Mouse (Mus musculus) cortical plate, adult 2 months (tissue): ENCODE results near the gene Plbd2. TPM values are rescaled to one million over a fixed set of nuclear protein-coding genes. Genes with fewer than 3 reads are reported as not detected.

Source experiments
- H3K27ac ChIP-seq: fragments of 200-500 bp; 2 replicates; pipeline ENCODE4 v1.5.1; 2012; ENCODE audit warnings: low read length, control low read depth, inconsistent platforms; ENCODE audit not compliant: insufficient read depth
- H3K4me1 ChIP-seq: fragments of 200-500 bp; 2 replicates; pipeline ENCODE4 v1.6.1; 2011; ENCODE audit warnings: low read length; ENCODE audit not compliant: control insufficient read depth, insufficient read depth
- H3K4me3 ChIP-seq: fragments of 200-500 bp; 2 replicates; pipeline ENCODE4 v1.5.1; 2011; ENCODE audit warnings: mild to moderate bottlenecking, low read length, control low read depth; ENCODE audit not compliant: insufficient read depth
- CTCF ChIP-seq: fragments of 200-500 bp; IDR thresholded peaks from 2 replicates; pipeline ENCODE4 v1.5.1; 2011; ENCODE audit warnings: mild to moderate bottlenecking, control low read depth, low read length; ENCODE audit not compliant: insufficient read depth; ENCODE audit errors: extremely low read depth
- POLR2A ChIP-seq: fragments of 200-500 bp; IDR thresholded peaks from 2 replicates; pipeline ENCODE4 v1.6.1; 2011; ENCODE audit warnings: mild to moderate bottlenecking, low read length, control low read depth; ENCODE audit not compliant: insufficient read depth; ENCODE audit errors: extremely low read depth
- polyA plus RNA-seq: library from polyadenylated mRNA; depleted of rRNA; stranded (reverse); fragments of >200 nt; gene quantifications from 2 replicates; pipeline ENCODE4 v1.2.3, GENCODE M21; 2012

The Plbd2 gene
- polyA plus RNA-seq, 1 experiment: 53.3 TPM

- H3K4me3 ChIP-seq: peak overlapping the region; percentile 16; the same call in 1 of the 2 replicates
- TF ChIP-seq CTCF: no peak
- TF ChIP-seq POLR2A: no peak
- H3K27ac ChIP-seq: no peak overlapping the region
- no peaks in the 10 kb centered on the region for H3K4me1 ChIP-seq
Measured at GRCm38 (mm10) chr5:120467026-120467425, 36.4 kb downstream of the Plbd2 start.

DNA sequence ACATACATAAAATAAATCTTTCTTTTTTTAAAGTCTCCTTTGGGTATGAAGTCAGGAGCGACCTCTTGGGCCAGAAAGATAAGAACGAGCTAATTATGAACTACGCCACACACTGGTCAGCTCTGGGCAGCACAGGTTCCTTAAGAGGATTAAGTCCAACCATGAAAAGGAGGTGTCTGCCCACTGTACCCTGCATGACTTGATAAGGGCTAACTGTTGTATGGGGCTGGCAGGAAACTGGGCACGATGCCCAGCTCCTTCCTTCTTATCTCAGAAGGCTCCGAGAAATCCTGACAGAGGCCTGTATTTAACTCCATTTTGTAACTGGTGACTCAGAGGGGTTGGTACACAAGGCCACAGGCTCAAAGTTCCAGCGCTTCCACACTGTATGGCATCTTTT, 37.6 kb downstream of the Plbd2 start:
- Histone ChIP-seq H3K4me3 (no peak overlapping the region), H3K27ac (no peak overlapping the region), H3K4me1 (no peaks in the 10 kb centered on the region)
- TF ChIP-seq CTCF (no peak), POLR2A (no peak)

GRCm38 (mm10) chr5:120465062-120465461, 38.4 kb downstream of the Plbd2 start:
- no peaks in the 10 kb centered on the region for H3K4me1 ChIP-seq
- no peak overlapping the region for H3K4me3 ChIP-seq
- H3K27ac ChIP-seq: no peak overlapping the region
- peak; percentile 20; the same call in 1 of the 2 replicates for TF ChIP-seq CTCF
- no peak for TF ChIP-seq POLR2A

GRCm38 (mm10) chr5:120464321-120464720, 39.1 kb downstream of the Plbd2 start:
- TF ChIP-seq CTCF (no peak), POLR2A (no peak)
- no peak overlapping the region for H3K27ac ChIP-seq

DNA sequence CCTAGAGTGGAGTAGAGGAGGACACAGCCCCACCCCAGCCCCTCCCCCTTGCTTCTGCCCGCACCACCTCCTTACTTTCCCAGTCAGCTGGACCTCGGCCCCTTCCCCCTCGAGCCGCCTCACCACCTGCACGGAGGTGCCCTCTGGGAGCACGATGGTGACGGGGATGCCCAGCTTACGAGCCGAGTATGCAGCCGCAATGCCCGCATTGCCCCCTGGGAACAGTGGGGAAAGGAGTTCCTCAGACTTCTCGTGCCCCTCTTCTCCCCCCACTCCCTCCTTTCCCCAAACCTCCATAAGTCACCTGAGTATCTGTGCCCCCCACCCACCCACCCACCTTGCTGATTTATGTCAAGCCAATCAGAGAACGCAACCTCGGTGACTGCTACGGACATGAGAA, 41.5 kb downstream of the Plbd2 start:
- no peaks in the 10 kb centered on the region for H3K4me1 ChIP-seq
- TF ChIP-seq CTCF: no peak
- TF ChIP-seq POLR2A: no peak

More at GRCm38 (mm10) chr5:120464321-120464720, 39.1 kb downstream of the Plbd2 start:
- no peak overlapping the region for H3K4me3 ChIP-seq
- H3K4me1 ChIP-seq: no peaks in the 10 kb centered on the region

GRCm38 (mm10) chr5:120459133-120459532, 44.3 kb downstream of the Plbd2 start:
- H3K4me3 ChIP-seq: no peak overlapping the region
- no peaks in the 10 kb centered on the region for H3K4me1 ChIP-seq
- TF ChIP-seq POLR2A: no peak
- no peak overlapping the region for H3K27ac ChIP-seq

More for the DNA sequence above, 41.5 kb downstream of the Plbd2 start:
- no peak overlapping the region for H3K4me3 ChIP-seq
- no peak overlapping the region for H3K27ac ChIP-seq

DNA sequence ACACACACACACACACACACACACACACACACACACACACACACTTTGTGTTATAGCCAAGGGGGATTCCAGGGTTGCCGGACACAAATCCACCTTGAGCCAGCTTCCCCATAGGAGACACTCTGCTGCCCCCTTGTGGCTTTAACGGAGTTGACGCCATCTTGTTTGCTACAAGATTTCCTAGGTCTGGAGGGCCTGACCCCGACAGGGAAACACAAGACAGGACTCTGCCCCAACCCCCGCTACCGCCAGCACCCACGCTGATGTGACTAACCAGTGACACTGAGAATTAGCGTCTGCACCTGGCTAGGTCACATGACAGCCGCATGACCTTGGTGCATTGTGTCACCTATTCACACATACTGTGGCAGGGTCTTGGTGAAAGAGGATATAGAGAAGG, 45.8 kb downstream of the Plbd2 start:
- H3K27ac ChIP-seq: no peak overlapping the region
- H3K4me3 ChIP-seq: no peak overlapping the region
- TF ChIP-seq POLR2A (no peak), CTCF (peak; percentile 72)
- H3K4me1 ChIP-seq: no peaks in the 10 kb centered on the region

- H3K4me3 ChIP-seq: no peak overlapping the region
- no peak for TF ChIP-seq POLR2A
- H3K4me1 ChIP-seq: no peaks in the 10 kb centered on the region
- H3K27ac ChIP-seq: no peak overlapping the region
Measured at GRCm38 (mm10) chr5:120456841-120457554, 46.4 kb downstream of the Plbd2 start.

GRCm38 (mm10) chr5:120456253-120456652, 47.2 kb downstream of the Plbd2 start:
- TF ChIP-seq CTCF: no peak
- TF ChIP-seq POLR2A: no peak
- Histone ChIP-seq H3K27ac (no peak overlapping the region), H3K4me3 (no peak overlapping the region), H3K4me1 (no peaks in the 10 kb centered on the region)

DNA sequence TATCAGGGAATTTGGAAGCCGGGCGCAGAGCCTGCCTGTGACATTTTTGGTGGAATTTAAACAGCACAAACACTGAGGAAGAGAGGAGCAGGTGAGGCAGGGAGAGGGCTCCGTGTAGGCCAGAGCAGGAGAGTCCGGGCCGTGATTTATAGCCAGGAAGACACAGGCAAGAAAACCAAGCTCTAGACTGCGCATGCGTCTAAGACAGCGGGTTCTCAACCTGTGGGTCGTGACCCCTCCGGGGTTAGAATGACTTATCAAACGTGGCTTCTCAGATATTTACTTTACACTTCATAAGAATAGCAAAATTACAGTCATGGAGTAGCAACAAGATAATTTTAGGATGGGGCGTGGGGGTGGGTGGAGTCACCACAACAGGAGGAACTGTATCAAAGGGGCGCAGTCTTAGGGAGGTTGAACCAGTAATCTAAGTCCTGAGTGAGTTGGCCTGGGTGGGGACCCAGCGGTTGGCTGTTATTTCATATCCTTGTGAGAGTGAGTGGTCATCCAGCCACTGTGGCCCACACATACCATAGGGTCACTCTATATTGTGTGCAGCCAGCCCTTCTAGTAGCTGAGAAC, 48.6 kb downstream of the Plbd2 start:
- no peak overlapping the region for H3K4me3 ChIP-seq
- TF ChIP-seq CTCF (no peak), POLR2A (no peak)
- H3K27ac ChIP-seq: no peak overlapping the region
- no peaks in the 10 kb centered on the region for H3K4me1 ChIP-seq
